Mouse (Mus musculus): Measurements from ENCODE around the gene Trio.

Trio gene

GRCm38 (mm10) chr15:27920751-27921150, 104.9 kb downstream of the Trio start:
- no peak for DNase-seq (ENCODE audit: low spot score)

GRCm38 (mm10) chr15:27919540-27919939, 106.1 kb downstream of the Trio start:
- no peak for DNase-seq (ENCODE audit: low spot score)

- DNase-seq (ENCODE audit: low spot score), result no peak
Observed at GRCm38 (mm10) chr15:27918798-27919197, 106.8 kb downstream of the Trio start.

DNA sequence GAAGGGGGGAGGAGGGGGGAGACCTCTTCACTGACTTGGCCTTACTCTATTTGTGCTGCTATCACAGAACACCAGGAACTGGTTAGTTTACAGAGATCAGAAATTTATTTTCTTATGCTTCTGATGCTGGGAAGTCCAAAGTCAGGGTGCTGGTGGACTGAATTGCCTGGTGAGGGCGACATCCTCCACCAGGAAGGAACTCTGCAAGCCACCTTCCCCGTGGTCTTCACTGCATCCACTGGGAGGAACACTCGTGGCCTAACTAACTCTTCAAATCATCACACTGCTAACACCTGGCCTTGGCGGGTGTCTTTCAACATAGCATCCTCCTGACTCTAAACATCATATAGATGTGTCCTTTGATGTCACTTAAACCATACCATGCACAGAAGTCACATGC, 109.4 kb downstream of the Trio start:
- DNase-seq (ENCODE audit: low spot score), result no peak

- no peak for DNase-seq (ENCODE audit: low spot score)
Observed at GRCm38 (mm10) chr15:27913013-27913412, 112.6 kb downstream of the Trio start.

DNA sequence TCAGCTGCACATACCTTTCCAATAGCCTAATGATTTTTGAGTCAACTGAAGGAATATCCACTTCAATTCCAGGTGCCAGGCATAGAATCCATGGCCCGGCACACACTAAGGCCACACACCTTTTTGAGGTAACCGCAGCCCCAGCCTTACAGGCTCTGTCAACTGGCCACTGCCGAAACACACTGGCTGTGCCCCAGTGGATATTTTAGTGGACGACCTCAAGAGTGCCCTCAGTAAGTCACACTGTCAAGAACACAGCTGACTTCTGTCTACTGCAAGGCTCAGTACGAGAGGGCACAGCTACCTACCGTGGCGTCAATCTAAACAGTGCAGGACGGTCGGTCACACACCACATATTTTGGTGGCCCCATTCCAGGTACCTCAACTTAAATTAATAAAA, 114.5 kb downstream of the Trio start:
- no peak for DNase-seq (ENCODE audit: low spot score)

- DNase-seq (ENCODE audit: low spot score), result no peak
Observed at GRCm38 (mm10) chr15:27910179-27910578, 115.5 kb downstream of the Trio start.

DNA sequence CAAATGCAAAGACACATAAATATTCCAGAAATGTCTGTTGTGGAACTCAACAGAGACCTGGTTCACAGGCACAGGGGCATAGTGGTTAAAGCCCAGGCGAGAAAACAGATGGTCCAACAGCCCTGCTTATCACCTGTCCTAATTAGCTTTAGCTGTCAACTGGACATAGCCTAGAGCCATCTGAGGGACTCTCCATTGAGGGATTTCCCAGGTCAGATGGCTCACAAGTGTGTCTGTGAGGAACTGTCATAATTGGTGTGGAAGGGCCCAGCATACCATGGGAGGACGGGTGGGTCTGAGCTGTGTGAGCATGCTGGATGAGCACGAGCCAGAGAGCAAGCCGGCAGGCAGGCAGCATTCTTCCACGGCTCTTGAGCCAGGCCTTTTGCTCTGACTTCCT, 118.0 kb downstream of the Trio start:
- no peak for DNase-seq (ENCODE audit: low spot score)

DNA sequence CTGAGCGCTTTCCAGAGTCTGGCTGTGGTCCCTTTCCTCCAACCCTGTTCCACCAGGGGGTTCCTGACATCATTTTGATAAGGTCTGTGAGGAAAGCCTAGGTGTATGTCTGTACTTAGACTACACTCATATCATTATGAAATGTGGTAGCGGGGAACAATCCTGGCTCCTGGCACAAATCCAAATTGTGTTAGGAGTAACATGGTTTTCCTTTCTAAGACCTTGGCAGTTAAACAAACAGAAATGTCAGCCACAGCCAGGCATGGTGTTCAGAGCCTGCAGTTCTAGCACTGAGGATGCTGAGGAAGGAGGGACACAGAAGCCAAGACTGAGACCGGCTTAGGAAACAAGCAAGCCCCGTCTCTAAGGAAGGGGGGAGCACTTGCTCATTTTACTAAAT, 119.2 kb downstream of the Trio start:
- no peak for DNase-seq (ENCODE audit: low spot score)

DNA sequence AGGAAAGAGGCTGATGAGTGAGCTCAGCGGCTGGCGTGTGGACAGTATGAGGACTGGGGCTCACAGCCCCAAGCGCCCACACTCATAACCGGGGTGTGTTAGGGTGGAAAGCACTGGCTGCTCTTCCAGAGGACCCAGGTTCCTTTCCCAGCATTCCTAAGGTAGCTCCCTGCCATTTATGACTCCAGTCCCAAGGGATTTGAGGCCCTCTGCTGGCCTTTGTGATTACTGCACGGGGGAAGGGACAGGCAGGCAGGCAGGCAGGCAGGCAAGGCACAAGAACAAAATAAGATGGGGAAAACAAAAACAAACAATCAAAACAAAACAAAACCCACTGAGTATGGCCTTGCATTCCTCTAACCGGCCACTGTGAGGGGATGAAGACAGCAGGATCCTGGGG, 120.3 kb downstream of the Trio start:
- no peak for DNase-seq (ENCODE audit: low spot score)

DNA sequence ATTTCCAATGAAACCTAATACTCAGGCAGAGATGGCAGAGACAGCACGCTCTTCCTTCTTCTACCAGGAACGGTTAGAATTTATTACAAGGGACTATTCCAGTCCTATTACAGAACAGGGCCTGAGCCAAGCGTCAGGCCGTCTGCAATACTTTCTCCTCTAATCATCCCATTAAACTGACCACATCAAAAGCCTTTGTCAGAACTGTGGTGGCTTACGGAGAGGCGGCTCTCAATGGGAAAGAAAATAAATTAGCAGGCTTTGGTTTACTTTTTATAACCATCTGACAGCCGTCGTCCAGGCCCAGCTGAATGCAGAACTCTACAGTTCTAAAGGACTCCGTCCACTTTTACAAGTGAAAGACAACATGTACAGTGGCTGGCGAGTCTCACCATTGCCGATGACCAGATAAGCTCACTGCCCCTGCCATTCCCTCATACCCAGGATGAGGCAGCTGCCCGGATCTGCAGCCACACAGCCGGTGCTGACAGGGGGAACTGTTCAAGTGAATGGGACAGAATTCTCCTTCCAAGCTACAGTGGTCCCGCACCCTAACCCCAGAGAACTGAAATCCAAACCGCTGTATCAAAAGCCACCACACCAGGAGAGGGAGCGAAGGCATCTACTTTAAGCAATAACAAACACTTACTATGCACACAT, 121.2 kb downstream of the Trio start:
- no peak for DNase-seq (ENCODE audit: low spot score)

- DNase-seq (ENCODE audit: low spot score), result no peak
Observed at GRCm38 (mm10) chr15:27901200-27901599, 124.4 kb downstream of the Trio start.

GRCm38 (mm10) chr15:27898795-27899406, 126.7 kb downstream of the Trio start:
- no peak for DNase-seq (ENCODE audit: low spot score)

DNA sequence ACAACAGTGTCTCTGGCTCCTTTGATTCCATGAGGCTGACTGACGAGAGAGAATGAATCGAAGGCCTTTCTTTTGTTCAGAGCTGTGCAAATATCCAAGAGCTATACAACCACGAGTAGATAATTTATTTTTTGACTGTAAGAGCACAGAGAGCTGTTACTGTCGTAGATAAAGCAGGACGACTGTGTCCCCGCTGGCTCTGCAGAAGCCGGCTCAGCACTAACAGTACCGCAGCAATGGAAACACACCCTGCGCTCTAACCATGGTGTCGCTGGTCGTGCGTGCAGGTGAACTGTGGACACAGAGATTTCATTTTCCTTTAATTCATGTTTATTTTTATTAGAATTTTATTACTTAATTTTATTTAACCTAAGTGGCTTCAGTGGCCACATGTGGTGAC, 131.5 kb downstream of the Trio start:
- no peak for DNase-seq (ENCODE audit: low spot score)

DNA sequence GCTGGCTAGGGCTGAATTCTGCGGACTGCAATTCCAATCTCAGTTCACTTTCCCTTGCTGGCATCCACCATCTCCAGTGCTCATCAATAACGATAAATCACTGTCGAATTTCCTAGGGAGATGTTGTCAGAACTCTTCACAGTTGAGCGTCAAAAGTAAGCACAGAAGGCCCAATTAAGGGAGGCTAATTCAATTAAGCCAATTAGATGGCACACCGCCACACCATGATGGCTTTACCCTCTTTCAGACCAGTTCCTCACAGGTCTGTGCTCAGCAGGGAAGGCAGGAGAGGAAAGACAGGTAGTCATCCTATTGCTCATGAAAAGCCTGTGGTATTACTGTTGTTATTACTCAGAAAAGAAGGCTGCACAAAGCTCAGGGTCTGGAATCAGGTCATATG, 133.6 kb downstream of the Trio start:
- no peak for DNase-seq (ENCODE audit: low spot score)

DNA sequence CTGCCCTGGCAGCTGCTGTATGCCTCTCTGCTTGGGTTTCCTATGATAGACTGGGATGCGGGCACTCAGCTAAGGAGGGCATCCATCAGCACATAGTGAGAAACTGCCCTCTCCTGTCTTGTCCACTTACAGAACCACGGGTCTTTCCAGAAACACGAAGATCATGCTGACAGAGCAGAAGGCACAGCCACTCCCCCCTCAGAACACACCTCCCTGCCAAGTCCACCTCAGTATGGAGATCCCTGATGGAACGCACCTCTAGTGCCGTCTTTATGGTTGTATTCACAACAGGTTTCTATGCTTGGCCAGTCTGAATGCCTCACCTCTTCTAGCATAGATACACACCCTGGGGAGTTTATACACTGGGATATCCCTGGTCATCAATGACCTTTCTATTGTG, 135.0 kb downstream of the Trio start:
- no peak for DNase-seq (ENCODE audit: low spot score)

- no peak for DNase-seq (ENCODE audit: low spot score)
Observed at GRCm38 (mm10) chr15:27888153-27888552, 137.5 kb downstream of the Trio start.

DNA sequence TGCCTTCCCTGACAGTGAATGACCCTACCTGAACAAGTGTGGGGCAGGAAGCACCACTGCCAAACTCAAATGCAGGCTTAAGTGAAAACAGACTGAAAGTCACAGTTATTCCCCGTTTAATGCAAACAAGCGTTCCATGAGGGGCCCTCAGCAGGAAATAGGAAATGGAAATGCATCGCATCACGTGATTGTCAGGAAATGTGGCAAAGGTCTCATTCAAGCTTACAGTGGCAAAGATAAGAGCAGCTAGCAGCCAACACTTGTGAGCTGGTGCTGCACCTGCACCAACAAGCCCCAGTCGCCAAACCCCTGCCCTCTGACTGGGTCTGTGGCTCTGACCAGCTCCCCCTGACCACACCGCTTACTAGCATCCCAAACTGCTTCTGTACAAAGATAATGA, 138.7 kb downstream of the Trio start:
- DNase-seq (ENCODE audit: low spot score), result no peak

DNA sequence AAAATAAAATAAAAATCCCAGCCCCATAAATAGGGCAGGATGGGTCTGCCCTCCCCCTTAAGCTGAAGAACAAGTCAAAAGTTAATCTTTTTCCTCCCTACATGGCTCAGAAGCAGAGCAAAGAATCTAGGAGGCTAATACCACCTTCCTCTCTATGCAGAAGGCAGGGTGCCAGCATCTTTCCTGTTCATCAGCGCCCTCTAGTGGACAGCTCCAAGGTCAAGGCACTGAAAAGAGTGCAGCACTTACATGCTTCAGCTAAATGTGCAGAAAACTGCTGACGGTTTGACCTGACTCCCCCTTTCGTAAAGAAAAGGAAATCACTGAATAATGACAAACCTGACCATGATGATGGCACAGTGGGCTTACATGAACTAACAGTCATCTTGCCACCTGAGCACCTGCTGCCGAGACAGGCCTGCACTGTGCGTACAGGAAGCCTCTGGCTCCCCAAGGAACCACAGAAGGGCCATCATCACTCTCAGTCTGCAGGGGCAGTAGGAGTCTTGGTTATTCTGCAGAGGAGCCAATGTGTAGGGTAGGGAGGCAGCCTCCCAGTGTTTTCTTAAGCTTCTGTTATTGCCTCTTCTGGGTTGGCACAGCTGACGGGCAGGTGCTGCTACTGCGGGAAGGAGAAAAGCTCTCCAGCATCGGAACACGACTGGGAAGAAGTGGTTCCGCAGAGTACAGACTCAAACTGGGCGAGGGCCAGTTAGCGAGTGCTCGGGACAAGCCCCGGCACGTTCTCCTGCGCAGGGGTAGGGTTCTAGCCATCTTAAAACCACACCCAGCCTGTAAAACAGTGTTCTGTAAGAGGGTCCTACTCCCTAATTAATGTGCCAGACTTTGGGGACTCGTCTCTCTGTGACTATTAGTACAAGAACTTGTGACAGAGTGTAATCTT, 141.0 kb downstream of the Trio start:
- peak; percentile 23 for DNase-seq (ENCODE audit: low spot score)

DNA sequence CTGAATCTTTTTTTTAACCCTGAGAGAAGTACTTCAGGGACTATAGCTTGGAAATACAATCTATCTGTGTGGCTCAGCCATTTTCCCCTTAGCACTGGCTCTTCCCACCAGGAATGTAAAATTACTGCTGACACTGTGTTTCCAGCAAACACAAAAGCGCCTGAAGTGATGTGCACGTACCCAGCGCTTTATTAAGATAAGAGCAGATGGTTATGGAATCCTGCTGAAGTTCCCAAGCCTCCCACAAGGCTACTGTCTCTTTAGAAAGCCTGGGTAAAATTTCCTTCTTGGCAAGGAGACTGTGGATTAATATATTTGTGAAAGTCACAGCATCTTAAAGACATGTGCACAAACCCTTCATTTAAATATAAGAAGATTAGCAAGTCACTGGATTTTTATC, 141.8 kb downstream of the Trio start:
- no peak for DNase-seq (ENCODE audit: low spot score)

DNA sequence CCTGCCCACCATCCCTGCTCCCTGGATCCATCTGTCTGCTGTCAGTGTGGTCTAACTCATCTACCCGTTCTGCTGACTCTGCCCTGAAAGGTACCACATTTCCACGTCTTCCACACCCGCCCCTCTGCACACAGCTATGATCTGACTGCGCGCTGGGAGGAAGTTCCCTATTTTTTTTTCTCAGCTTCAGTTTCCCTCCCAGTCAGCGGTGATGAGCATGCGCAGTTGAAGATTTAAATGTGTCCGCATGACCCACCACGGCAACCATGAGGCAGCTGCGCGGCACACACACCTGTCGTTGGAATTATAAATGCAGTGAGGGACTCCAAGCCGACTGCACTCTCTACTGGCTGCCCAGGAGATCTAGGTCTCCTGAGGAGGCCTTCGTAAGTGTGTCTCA, 142.8 kb downstream of the Trio start:
- DNase-seq (ENCODE audit: low spot score), result no peak

GRCm38 (mm10) chr15:27877831-27878230, 147.8 kb downstream of the Trio start:
- DNase-seq (ENCODE audit: low spot score), result no peak

- no peak for DNase-seq (ENCODE audit: low spot score)
Observed at GRCm38 (mm10) chr15:27876327-27876726, 149.3 kb downstream of the Trio start.

Measured in ovary, adult 18-20 months (tissue).